Mouse (Mus musculus) layer of hippocampus, postnatal 36 days (tissue): ENCODE results near the gene Fap. TPM values are rescaled to one million over a fixed set of nuclear protein-coding genes. Genes with fewer than 3 reads are reported as not detected.

Experiments
- DNase-seq, 2 experiments: peaks; one replicate each; pipeline ENCODE4 v3.0.0; 2022
- total RNA-seq, 2 experiments: library from RNA; stranded (reverse); gene quantifications; 2 replicates each; pipeline ENCODE4 v1.2.3; 2021

Gene Fap
- total RNA-seq, 2 experiments from 2014 or later, result 0.35 to 1.6 TPM

- DNase-seq, result peak in 1 of 2 experiments; percentile 10
Measured at GRCm38 (mm10) chr2:62526399-62526798, 47.5 kb downstream of the Fap start.

GRCm38 (mm10) chr2:62517790-62518189 lies 56.1 kb downstream of the Fap start:
- DNase-seq, result no peak

GRCm38 (mm10) chr2:62514477-62514876 lies 59.4 kb downstream of the Fap start:
- no peak for DNase-seq

GRCm38 (mm10) chr2:62513477-62513876 lies 60.4 kb downstream of the Fap start:
- peak; percentile 41 to 62 for DNase-seq

- no peak for DNase-seq
Measured at GRCm38 (mm10) chr2:62507130-62507529, 66.7 kb downstream of the Fap start.

GRCm38 (mm10) chr2:62506441-62506840 lies 67.4 kb downstream of the Fap start:
- DNase-seq, result no peak

- no peak for DNase-seq
Measured at GRCm38 (mm10) chr2:62504269-62504796, 69.5 kb downstream of the Fap start.

- DNase-seq, result no peak
Measured at GRCm38 (mm10) chr2:62503326-62503725, 70.5 kb downstream of the Fap start.

- no peak for DNase-seq
Measured at GRCm38 (mm10) chr2:62502516-62502915, 71.4 kb downstream of the Fap start.

- DNase-seq, result no peak
Measured at GRCm38 (mm10) chr2:62498821-62499220, 75.1 kb downstream of the Fap start.

- no peak for DNase-seq
Measured at GRCm38 (mm10) chr2:62498086-62498485, 75.8 kb downstream of the Fap start.

- DNase-seq, result no peak
Measured at GRCm38 (mm10) chr2:62497333-62498002, 76.4 kb downstream of the Fap start.

- DNase-seq, result no peak
Measured at GRCm38 (mm10) chr2:62495407-62495806, 78.5 kb downstream of the Fap start.

GRCm38 (mm10) chr2:62489832-62490231 lies 84.0 kb downstream of the Fap start:
- no peak for DNase-seq

- DNase-seq, result no peak
Measured at GRCm38 (mm10) chr2:62484906-62485305, 89.0 kb downstream of the Fap start.

GRCm38 (mm10) chr2:62483550-62483949 lies 90.3 kb downstream of the Fap start, which contains the start of gene Gcg:
Gcg (minus strand) TSS chr2:62483650.
- no peak for DNase-seq

- DNase-seq, result no peak
Measured at GRCm38 (mm10) chr2:62480285-62481198, 93.3 kb downstream of the Fap start.

- DNase-seq, result no peak
Measured at GRCm38 (mm10) chr2:62469551-62469950, 104.3 kb downstream of the Fap start.

GRCm38 (mm10) chr2:62463287-62463686 lies 110.6 kb downstream of the Fap start:
- DNase-seq, result no peak

- no peak for DNase-seq
Measured at GRCm38 (mm10) chr2:62462174-62462573, 111.7 kb downstream of the Fap start.

GRCm38 (mm10) chr2:62460815-62461450 lies 112.9 kb downstream of the Fap start:
- DNase-seq, result no peak

- no peak for DNase-seq
Measured at GRCm38 (mm10) chr2:62460231-62460710, 113.6 kb downstream of the Fap start.
